In genomic region chr8:117257029-117257820, GRCm38 (mm10) we compare ENCODE assay signal across 8 mouse cellular contexts. TPM values are rescaled to one million over a fixed set of nuclear protein-coding genes. Genes with fewer than 3 reads are reported as not detected.
A peak's percentile ranks its signal among the peaks of the same experiment; 100 is the strongest.
DNase-seq lines count a peak whose midpoint lies in the region; ATAC-seq and TF ChIP-seq lines count a peak whose summit lies in the region.

Gene Cmip (plus strand): TSS chr8:117257064.

- peak within 1 kb of the TSS; percentile 86 for H3K27ac ChIP-seq in bone marrow macrophage, adult 2 months (ENCODE audit: insufficient read depth, low read depth, low read length)
- peak within 1 kb of the TSS; percentile 79 for H3K27ac ChIP-seq in heart, embryonic 16.5 days (ENCODE audit: low read length)
- peak within 1 kb of the TSS; percentile 86 for H3K27ac ChIP-seq in lung, embryonic 16.5 days (ENCODE audit: low read length)

- WGBS in heart, embryonic 16.5 days = under 1% methylated on average over 65 of the region's 65 CpGs
- 0% methylated on average over 59 of the region's 65 CpGs for WGBS in lung, embryonic 16.5 days

- H3K36me3 ChIP-seq in erythroblast, embryonic 14.5 days (ENCODE audit: control insufficient read depth) = peaks cover 27% of the 10 kb centered on the region
- H3K36me3 ChIP-seq in heart, embryonic 16.5 days (ENCODE audit: control insufficient read depth, insufficient read depth) = no peaks in the 10 kb centered on the region
- no peaks in the 10 kb centered on the region for H3K36me3 ChIP-seq in lung, embryonic 16.5 days (ENCODE audit: control insufficient read depth, insufficient read depth, low read length)

- peak within 1 kb of the TSS; percentile 99 for H3K4me3 ChIP-seq in bone marrow macrophage, adult 2 months (ENCODE audit: insufficient read depth, low read length)
- peak within 1 kb of the TSS; percentile 91 for H3K4me3 ChIP-seq in erythroblast, embryonic 14.5 days (replicated peaks)
- H3K4me3 ChIP-seq in heart, embryonic 16.5 days (ENCODE audit: low read length) = peak within 1 kb of the TSS; percentile 91
- peak within 1 kb of the TSS; percentile 84 for H3K4me3 ChIP-seq in lung, embryonic 16.5 days (ENCODE audit: low read length)

- no peak for DNase-seq in layer of hippocampus, adult 18-20 months (ENCODE audit: low spot score in 2 of 2)
- no peak for DNase-seq in layer of hippocampus, adult 9-10 months (ENCODE audit: low spot score)
- DNase-seq in kidney, postnatal 14 days = peak; percentile 50
- DNase-seq in right cerebral cortex, postnatal 4 days = peak; percentile 58

- no peak for TF ChIP-seq POLR2A in bone marrow macrophage, adult 2 months (IDR thresholded peaks at IDR 0.05; ENCODE audit: borderline replicate concordance, low read depth, low read length)

- peaks cover 11% of the 10 kb centered on the region; the same call in 1 of the 2 replicates for H3K9me3 ChIP-seq in erythroblast, embryonic 14.5 days (ENCODE audit: control insufficient read depth, low read length)
- H3K9me3 ChIP-seq in heart, embryonic 16.5 days (replicated peaks; ENCODE audit: control insufficient read depth, low read length) = no peaks in the 10 kb centered on the region
- no peaks in the 10 kb centered on the region for H3K9me3 ChIP-seq in lung, embryonic 16.5 days (ENCODE audit: control insufficient read depth, low read length)

- H3K4me1 ChIP-seq in bone marrow macrophage, adult 2 months (ENCODE audit: control insufficient read depth, insufficient read depth, low read length) = peaks cover 46% of the 10 kb centered on the region
- H3K4me1 ChIP-seq in erythroblast, embryonic 14.5 days (ENCODE audit: control insufficient read depth) = peaks cover 72% of the 10 kb centered on the region
- H3K4me1 ChIP-seq in heart, embryonic 16.5 days (ENCODE audit: control insufficient read depth, insufficient read depth, low read length) = peaks cover 34% of the 10 kb centered on the region
- peaks cover 37% of the 10 kb centered on the region for H3K4me1 ChIP-seq in lung, embryonic 16.5 days (replicated peaks; ENCODE audit: control insufficient read depth, insufficient read depth, low read length)

- H3K27me3 ChIP-seq in erythroblast, embryonic 14.5 days (ENCODE audit: control insufficient read depth) = no peaks in the 10 kb centered on the region
- no peaks in the 10 kb centered on the region for H3K27me3 ChIP-seq in heart, embryonic 16.5 days (ENCODE audit: control insufficient read depth, insufficient read depth, low read length)
- no peaks in the 10 kb centered on the region for H3K27me3 ChIP-seq in lung, embryonic 16.5 days (ENCODE audit: control insufficient read depth, insufficient read depth, low read depth, low read length)

- TF ChIP-seq CTCF in bone marrow macrophage, adult 2 months (IDR thresholded peaks at IDR 0.05; ENCODE audit: low read depth, low read length) = no peak

- H3K9ac ChIP-seq in heart, embryonic 16.5 days (ENCODE audit: low read length) = peak within 1 kb of the TSS; percentile 92
- peak within 1 kb of the TSS; percentile 93 for H3K9ac ChIP-seq in lung, embryonic 16.5 days (ENCODE audit: low read length)

- peak; percentile 17 for ATAC-seq in heart, embryonic 16.5 days (replicated peaks; ENCODE audit: extremely low read depth, insufficient read depth, low FRiP score)
- ATAC-seq in lung, embryonic 16.5 days (ENCODE audit: low read depth) = peak; percentile 7; the same call in 1 of the 2 replicates

- H3K4me2 ChIP-seq in heart, embryonic 16.5 days (ENCODE audit: low read depth, low read length) = peak within 1 kb of the TSS; percentile 84
- peak within 1 kb of the TSS; percentile 70 for H3K4me2 ChIP-seq in lung, embryonic 16.5 days (ENCODE audit: low read depth, low read length)

RNA-seq across cellular contexts. Expression of gene Cmip, which starts in this region (rescaled TPM):
- 100 to 1,000 TPM; 275 to 296 TPM for total RNA-seq in layer of hippocampus, adult 18-20 months (2021)
- polyA plus RNA-seq in bone marrow macrophage, adult 2 months (2012; ENCODE audit: insufficient read depth, insufficient read length, missing spikeins) = 56.3 and 60.1 TPM in 2 replicates
- polyA plus RNA-seq in erythroblast, embryonic 14.5 days (2012) = 8.2 and 8.6 TPM in 2 replicates
- 6.8 and 7.0 TPM in 2 replicates for polyA plus RNA-seq in heart, embryonic 16.5 days (2015; fragmentation: Nextera tagmentation; extraction: Ambion mirVana)
- polyA plus RNA-seq in lung, embryonic 16.5 days (2015; fragmentation: Nextera tagmentation; extraction: Ambion mirVana) = 11.3 and 13.0 TPM in 2 replicates

Comparison
In these comparisons a context has a peak if more than half of its experiments do, and no peak if none do; other contexts are left out.
1. DNase-seq: peak in kidney, postnatal 14 days (single experiment) and right cerebral cortex, postnatal 4 days (single experiment); none in layer of hippocampus, adult 18-20 months (0 of 2) and layer of hippocampus, adult 9-10 months (single experiment).
2. Peak in every context shown above with its lines, with median percentiles within 50 percentile points of each other: H3K27ac ChIP-seq and H3K4me3 ChIP-seq.